Mouse (Mus musculus): ENCODE data around the gene Fam186b. TPM values are rescaled to one million over a fixed set of nuclear protein-coding genes. Genes with fewer than 3 reads are reported as not detected.

Fam186b gene
- total and polyA plus RNA-seq, 3 experiments, result 0.11 TPM; not detected in 2

DNA sequence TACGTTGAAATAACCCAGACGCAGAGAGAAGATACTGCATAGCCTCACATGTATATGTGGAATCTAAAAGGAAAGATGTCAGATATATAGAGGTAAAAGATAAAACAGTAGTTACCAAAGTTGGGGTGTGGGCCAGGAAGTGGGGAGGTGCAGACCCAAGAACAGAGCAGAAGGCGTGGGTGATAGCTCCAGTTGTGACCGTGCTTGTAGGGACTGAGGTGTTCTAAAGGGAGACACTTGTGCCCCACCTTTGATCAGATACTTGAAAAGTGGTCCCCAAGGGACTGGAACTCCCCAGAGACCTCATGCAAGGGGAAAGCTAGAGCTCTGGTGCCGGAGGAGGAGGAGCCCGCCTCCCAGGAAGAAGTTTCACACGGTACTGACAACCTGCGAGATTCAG is 19.6 kb downstream of the Fam186b start:
- no peak overlapping the region for H3K9ac ChIP-seq (ENCODE audit: control insufficient read depth, low read depth, low read length, poor library complexity, severe bottlenecking)
- no peak for DNase-seq (ENCODE audit: low read depth, low spot score)
- H3K27me3 ChIP-seq (ENCODE audit: control insufficient read depth in 1 of 2, insufficient read depth in 2 of 2, low read length in 2 of 2), result no peaks in the 10 kb centered on the region; a peak in 1 of 4 replicates
- H3K4me3 ChIP-seq (ENCODE audit: control insufficient read depth in 1 of 2, insufficient read depth in 1 of 2, low read depth in 2 of 2, low read length in 2 of 2), result no peak overlapping the region
- H3K79me2 ChIP-seq (ENCODE audit: control insufficient read depth, insufficient read depth, low read length, poor library complexity), result no peaks in the 10 kb centered on the region
- no peaks in the 10 kb centered on the region for H3K9me3 ChIP-seq (replicated peaks; ENCODE audit: insufficient read depth, low read length)
- no peaks in the 10 kb centered on the region for H3K36me3 ChIP-seq (ENCODE audit: control insufficient read depth in 1 of 2, insufficient read depth in 2 of 2, low read length in 2 of 2)
- TF ChIP-seq CTCF (IDR thresholded peaks at IDR 0.05 in 2 of 3, conservative IDR thresholded peaks at IDR 0.05 in 1 of 3; ENCODE audit: control insufficient read depth in 1 of 3, insufficient read depth in 1 of 3, low read depth in 2 of 3, low read length in 3 of 3, poor library complexity in 1 of 3, severe bottlenecking in 1 of 3) (no peak), ZMIZ1 (IDR thresholded peaks at IDR 0.05; ENCODE audit: low read depth, low read length) (no peak), MAX (IDR thresholded peaks at IDR 0.05; ENCODE audit: low read length) (no peak), USF1 (IDR thresholded peaks at IDR 0.05; ENCODE audit: low read depth, low read length) (no peak), KAT2A (conservative IDR thresholded peaks at IDR 0.05; ENCODE audit: low read depth, low read length) (no peak), SMC3 (IDR thresholded peaks at IDR 0.05; ENCODE audit: low read depth, low read length) (no peak), MYC (IDR thresholded peaks at IDR 0.05; ENCODE audit: low read depth, low read length) (no peak), NRF1 (IDR thresholded peaks at IDR 0.05; ENCODE audit: insufficient read depth, low read depth, low read length, poor library complexity, severe bottlenecking) (no peak), CHD1 (IDR thresholded peaks at IDR 0.05; ENCODE audit: low read depth, low read length) (no peak), MXI1 (IDR thresholded peaks at IDR 0.05; ENCODE audit: low read depth, low read length) (no peak), RCOR1 (IDR thresholded peaks at IDR 0.05; ENCODE audit: low read depth, low read length) (no peak), HCFC1 (IDR thresholded peaks at IDR 0.05; ENCODE audit: low read depth, low read length) (no peak), TCF12 (IDR thresholded peaks at IDR 0.05; ENCODE audit: low read depth, low read length) (no peak), GABPA (IDR thresholded peaks at IDR 0.05; ENCODE audit: low read depth, low read length) (no peak), MAFK (IDR thresholded peaks at IDR 0.05; ENCODE audit: borderline replicate concordance, low read depth, low read length) (no peak), MAZ (IDR thresholded peaks at IDR 0.05; ENCODE audit: low read depth, low read length) (no peak), TBP (IDR thresholded peaks at IDR 0.05; ENCODE audit: low read depth, low read length) (no peak), POLR2AphosphoS2 (IDR thresholded peaks at IDR 0.05; ENCODE audit: low read length) (no peak)
- H3K27ac ChIP-seq (ENCODE audit: control insufficient read depth, low read depth, low read length), result no peak overlapping the region
- 0 out of 4 replicates have a peak, but pooled peaks cover 0 to 4% of the 10 kb centered on the region in 2 experiments for H3K4me1 ChIP-seq (ENCODE audit: control insufficient read depth in 1 of 2, insufficient read depth in 2 of 2, low read length in 2 of 2)

DNA sequence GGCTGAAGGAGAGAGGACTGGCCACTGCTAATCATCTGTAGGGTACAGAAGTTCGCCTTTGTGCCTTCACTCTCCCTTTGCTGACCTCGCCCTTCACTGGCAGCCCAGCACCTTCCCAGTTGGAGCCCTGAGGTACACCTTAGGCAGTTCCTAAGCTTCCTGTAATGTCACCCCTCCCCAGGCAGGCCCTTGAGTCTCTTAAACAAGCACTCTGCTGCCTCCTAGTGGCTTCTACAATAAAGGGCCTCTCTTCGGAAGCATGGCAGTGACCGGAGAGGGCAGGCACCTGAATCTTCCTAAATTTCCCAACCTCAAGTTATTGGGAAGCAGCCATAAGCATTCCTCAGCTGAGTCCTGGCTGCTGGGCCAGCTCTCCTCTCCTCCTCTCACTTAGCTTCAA is 30.0 kb downstream of the Fam186b start:
- Histone ChIP-seq H3K9me3 (replicated peaks; ENCODE audit: insufficient read depth, low read length) (no peaks in the 10 kb centered on the region), H3K4me1 (ENCODE audit: control insufficient read depth in 1 of 2, insufficient read depth in 2 of 2, low read length in 2 of 2) (peaks cover 0 to 2% of the 10 kb centered on the region in 2 experiments; a peak in 2 of 4 replicates), H3K27ac (ENCODE audit: control insufficient read depth, low read depth, low read length) (no peak overlapping the region), H3K27me3 (ENCODE audit: control insufficient read depth in 1 of 2, insufficient read depth in 2 of 2, low read length in 2 of 2) (peaks cover 0 to 2% of the 10 kb centered on the region in 2 experiments; a peak in 1 of 4 replicates), H3K4me3 (ENCODE audit: control insufficient read depth in 1 of 2, insufficient read depth in 1 of 2, low read depth in 2 of 2, low read length in 2 of 2) (no peak overlapping the region), H3K79me2 (ENCODE audit: control insufficient read depth, insufficient read depth, low read length, poor library complexity) (no peaks in the 10 kb centered on the region), H3K9ac (ENCODE audit: control insufficient read depth, low read depth, low read length, poor library complexity, severe bottlenecking) (0 out of 2 replicates have a peak overlapping the region, but pooled peaks have one; percentile 4), H3K36me3 (ENCODE audit: control insufficient read depth in 1 of 2, insufficient read depth in 2 of 2, low read length in 2 of 2) (peaks cover 0 to under 1% of the 10 kb centered on the region in 2 experiments; a peak in 1 of 4 replicates)
- DNase-seq (ENCODE audit: low read depth, low spot score), result peak; percentile 90
- no peak for TF ChIP-seq RCOR1 (IDR thresholded peaks at IDR 0.05; ENCODE audit: low read depth, low read length)
- no peak for TF ChIP-seq HCFC1 (IDR thresholded peaks at IDR 0.05; ENCODE audit: low read depth, low read length)
- TF ChIP-seq MEF2A (IDR thresholded peaks at IDR 0.05; ENCODE audit: extremely low read depth, insufficient replicate concordance, low read depth, low read length, poor library complexity, severe bottlenecking), result no peak
- no peak for TF ChIP-seq GABPA (IDR thresholded peaks at IDR 0.05; ENCODE audit: low read depth, low read length)
- 0 out of 2 replicates have a peak, but pooled peaks have one; percentile 14 for TF ChIP-seq ZNF384 (IDR thresholded peaks at IDR 0.05; ENCODE audit: low read depth, low read length)
- TF ChIP-seq BHLHE40 (IDR thresholded peaks at IDR 0.05; ENCODE audit: borderline replicate concordance, low read depth, low read length), result no peak
- no peak for TF ChIP-seq ZMIZ1 (IDR thresholded peaks at IDR 0.05; ENCODE audit: low read depth, low read length)
- no peak for TF ChIP-seq NRF1 (IDR thresholded peaks at IDR 0.05; ENCODE audit: insufficient read depth, low read depth, low read length, poor library complexity, severe bottlenecking)
- no peak for TF ChIP-seq NELFE (IDR thresholded peaks at IDR 0.05; ENCODE audit: low read depth, low read length)
- peak; percentile 91 for TF ChIP-seq RAD21 (IDR thresholded peaks at IDR 0.05; ENCODE audit: low read depth, low read length)
- TF ChIP-seq POLR2AphosphoS2 (IDR thresholded peaks at IDR 0.05; ENCODE audit: low read length), result no peak
- no peak for TF ChIP-seq TBP (IDR thresholded peaks at IDR 0.05; ENCODE audit: low read depth, low read length)
- no peak for TF ChIP-seq CHD1 (IDR thresholded peaks at IDR 0.05; ENCODE audit: low read depth, low read length)
- no peak for TF ChIP-seq MYB (IDR thresholded peaks at IDR 0.05; ENCODE audit: low read depth, low read length)
- no peak; the same call in 1 of the 2 replicates for TF ChIP-seq MAZ (IDR thresholded peaks at IDR 0.05; ENCODE audit: low read depth, low read length)
- TF ChIP-seq USF1 (IDR thresholded peaks at IDR 0.05; ENCODE audit: low read depth, low read length), result no peak
- no peak for TF ChIP-seq MAX (IDR thresholded peaks at IDR 0.05; ENCODE audit: low read length)
- no peak for TF ChIP-seq EP300 (IDR thresholded peaks at IDR 0.05; ENCODE audit: low read depth in 1 of 2, low read length in 2 of 2)
- TF ChIP-seq POLR2AphosphoS5 (IDR thresholded peaks at IDR 0.05; ENCODE audit: borderline replicate concordance, low read depth, low read length), result no peak
- TF ChIP-seq ELF1 (IDR thresholded peaks at IDR 0.05; ENCODE audit: low read depth, low read length), result peak; percentile 40; the same call in 1 of the 2 replicates
- TF ChIP-seq MYC (IDR thresholded peaks at IDR 0.05; ENCODE audit: low read depth, low read length), result no peak
- TF ChIP-seq CTCF (IDR thresholded peaks at IDR 0.05 in 2 of 3, conservative IDR thresholded peaks at IDR 0.05 in 1 of 3; ENCODE audit: control insufficient read depth in 1 of 3, insufficient read depth in 1 of 3, low read depth in 2 of 3, low read length in 3 of 3, poor library complexity in 1 of 3, severe bottlenecking in 1 of 3), result peak; percentile 86 to 93 (median 87)
- no peak for TF ChIP-seq POLR2A (IDR thresholded peaks at IDR 0.05; ENCODE audit: control insufficient read depth in 1 of 2, insufficient read depth in 1 of 2, low read depth in 1 of 2, low read length in 2 of 2, poor library complexity in 1 of 2)
